Mouse (Mus musculus) liver, embryonic 14.5 days (tissue): ENCODE measurements around the gene Slc22a13.

ENCODE experiments used
- CTCF ChIP-seq: IDR thresholded peaks from 2 replicates; pipeline ENCODE4 v1.5.1; 2016; ENCODE audit warnings: antibody characterized with exemption, low read depth, control low read depth
- EP300 ChIP-seq: IDR thresholded peaks from 2 replicates; pipeline ENCODE4 v1.6.1; 2016; ENCODE audit warnings: antibody characterized with exemption, low read depth

- TF ChIP-seq CTCF: no peak
- no peak for TF ChIP-seq EP300
Observed at GRCm38 (mm10) chr9:119206666-119207065, 2.2 kb downstream of the Slc22a13 start.
